Mouse (Mus musculus): ENCODE measurements around the gene Vangl2.

Gene Vangl2

GRCm38 (mm10) chr1:171966054-171966790 lies 62.0 kb downstream of the Vangl2 start:
- DNase-seq (ENCODE audit: low spot score) = no peak

DNA sequence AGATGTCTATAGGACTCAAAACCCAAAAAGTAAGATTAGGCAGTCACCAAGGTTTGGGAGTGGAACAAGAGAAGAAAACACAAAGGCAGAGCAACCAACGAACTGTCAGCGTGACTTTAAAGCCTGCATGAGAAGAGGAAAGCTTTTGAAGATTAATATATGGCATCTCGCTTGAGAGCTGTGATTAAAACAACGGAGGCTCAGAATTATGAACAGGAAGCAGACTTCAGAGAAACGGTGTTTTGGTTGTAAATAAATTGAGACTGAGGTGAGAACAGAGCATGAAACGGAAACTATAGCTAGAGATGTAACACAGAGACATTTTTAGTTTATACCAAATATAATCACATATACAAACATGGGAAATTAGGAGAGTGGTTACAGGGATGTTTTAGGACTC lies 64.6 kb downstream of the Vangl2 start:
- no peak for DNase-seq (ENCODE audit: low spot score)

GRCm38 (mm10) chr1:171961704-171962103 lies 66.5 kb downstream of the Vangl2 start:
- DNase-seq (ENCODE audit: low spot score) = no peak

DNA sequence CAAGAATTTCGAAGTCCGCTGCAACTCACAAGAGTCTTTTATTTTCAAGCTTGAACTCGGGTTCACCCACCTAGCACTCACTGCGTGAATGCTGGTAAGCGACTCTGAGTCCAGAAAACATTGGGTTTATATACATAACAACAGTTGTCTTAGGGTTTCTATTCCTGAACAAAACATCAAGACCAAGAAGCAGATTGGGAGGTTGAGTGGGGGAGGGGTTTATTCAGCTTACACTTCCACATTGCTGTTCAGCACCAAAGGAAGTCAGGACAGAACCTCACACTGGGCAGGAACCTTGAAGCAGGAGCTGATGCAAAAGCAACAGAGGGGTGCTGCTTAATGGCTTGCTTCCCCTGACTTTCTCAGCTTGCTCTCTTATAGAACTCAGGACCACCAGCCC lies 67.5 kb downstream of the Vangl2 start:
- no peak for DNase-seq (ENCODE audit: low spot score)

DNA sequence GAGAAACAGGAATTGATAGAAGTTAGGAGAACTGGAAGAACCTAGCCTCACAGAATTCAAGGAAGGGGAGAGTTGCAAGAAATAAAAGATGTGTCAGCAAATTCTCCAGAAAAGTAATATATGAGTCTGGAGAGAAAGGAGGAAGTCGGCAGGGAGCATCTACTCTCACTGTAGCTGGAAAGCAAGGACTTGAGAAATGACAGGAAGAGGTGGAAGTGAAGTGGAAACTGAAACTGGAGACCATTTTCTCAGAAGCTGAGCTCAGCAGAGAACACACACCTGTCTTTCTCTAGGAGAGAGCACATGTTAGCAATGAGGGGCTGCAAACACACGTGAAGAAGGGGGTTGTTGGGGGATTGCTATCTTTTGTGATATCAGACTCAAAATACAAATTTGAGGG lies 70.8 kb downstream of the Vangl2 start:
- DNase-seq (ENCODE audit: low spot score) = no peak

DNA sequence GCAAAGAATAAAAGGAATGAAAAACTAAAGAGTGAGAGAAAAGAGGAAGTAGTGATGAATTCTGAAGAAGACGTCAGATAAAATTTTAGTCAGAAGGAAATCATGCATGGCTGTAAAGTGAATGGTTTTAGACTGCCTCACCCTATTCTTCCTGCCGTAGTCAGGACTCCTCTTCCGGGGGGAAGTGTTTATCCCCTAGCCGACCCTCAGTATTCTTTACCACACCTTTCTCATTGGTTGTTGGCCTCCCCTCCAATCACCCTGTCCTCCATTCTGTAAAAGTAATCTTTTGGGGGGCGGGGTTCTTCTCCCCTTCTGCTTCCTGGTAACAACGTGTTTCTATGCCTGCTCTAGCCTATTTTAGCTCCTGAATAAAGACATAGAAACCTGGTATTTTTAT lies 73.2 kb downstream of the Vangl2 start:
- DNase-seq (ENCODE audit: low spot score) = no peak
